Mouse (Mus musculus) spleen, adult 2 months (tissue): ENCODE results near the gene Gm20388. TPM values are rescaled to one million over a fixed set of nuclear protein-coding genes. Genes with fewer than 3 reads are reported as not detected.
A peak's percentile ranks its signal among the peaks of the same experiment; 100 is the strongest.
"Not testable (repeated sequence)": the region's sequence is repeated elsewhere in the genome, so short reads cannot be mapped to it uniquely, and the experiment has no call there.

Experiments
- DNase-seq, 2 experiments: peaks; one replicate each; pipeline versions ENCODE4 v3.0.0 to v3.0.0-alpha.2; 2012 to 2021; ENCODE audit warnings: low spot score in 2 of 2, low read depth in 1 of 2
- H3K27ac ChIP-seq: fragments of 200-500 bp; 2 replicates; pipeline ENCODE4 v1.5.1; 2012; ENCODE audit warnings: low read length, inconsistent platforms; ENCODE audit not compliant: insufficient read depth
- H3K27me3 ChIP-seq: fragments of 200-500 bp; 2 replicates; pipeline ENCODE4 v1.6.1; 2012; ENCODE audit warnings: mild to moderate bottlenecking, moderate library complexity, low read length, inconsistent platforms; ENCODE audit not compliant: control insufficient read depth, insufficient read depth
- H3K36me3 ChIP-seq: fragments of 200-500 bp; 2 replicates; pipeline ENCODE4 v1.6.1; 2012; ENCODE audit warnings: mild to moderate bottlenecking, low read length, inconsistent platforms; ENCODE audit not compliant: control insufficient read depth, insufficient read depth
- H3K4me1 ChIP-seq: fragments of 200-500 bp; 2 replicates; pipeline ENCODE4 v1.6.1; 2011; ENCODE audit warnings: inconsistent platforms; ENCODE audit not compliant: control insufficient read depth, insufficient read depth, insufficient read length
- H3K4me3 ChIP-seq: fragments of 200-500 bp; 2 replicates; pipeline ENCODE4 v1.5.1; 2011; ENCODE audit warnings: mild to moderate bottlenecking, inconsistent platforms; ENCODE audit not compliant: insufficient read depth, insufficient read length; ENCODE audit errors: extremely low read depth
- CTCF ChIP-seq: fragments of 200-500 bp; IDR thresholded peaks from 2 replicates; pipeline ENCODE4 v1.5.1; 2011; ENCODE audit warnings: mild to moderate bottlenecking, inconsistent platforms; ENCODE audit not compliant: insufficient read depth, insufficient read length, insufficient replicate concordance; ENCODE audit errors: extremely low read depth
- POLR2A ChIP-seq: fragments of 200-500 bp; IDR thresholded peaks from 2 replicates; pipeline ENCODE4 v1.6.1; 2011; ENCODE audit warnings: low read depth, low read length, inconsistent platforms
- WGBS: fragments of 180-500 bp; shearing (Covaris S2); methylation state at CpG from one replicate; pipeline ENCODE4 v1.1.7; 2018; 5-methylcytosine and 5-hydroxymethylcytosine counted together
- polyA plus RNA-seq: library from polyadenylated mRNA; depleted of rRNA; stranded (reverse); fragments of >200 nt; gene quantifications from 2 replicates; pipeline ENCODE4 v1.2.3, GENCODE M21; 2012

The Gm20388 gene
- polyA plus RNA-seq, 1 experiment, result 26.1 TPM

DNA sequence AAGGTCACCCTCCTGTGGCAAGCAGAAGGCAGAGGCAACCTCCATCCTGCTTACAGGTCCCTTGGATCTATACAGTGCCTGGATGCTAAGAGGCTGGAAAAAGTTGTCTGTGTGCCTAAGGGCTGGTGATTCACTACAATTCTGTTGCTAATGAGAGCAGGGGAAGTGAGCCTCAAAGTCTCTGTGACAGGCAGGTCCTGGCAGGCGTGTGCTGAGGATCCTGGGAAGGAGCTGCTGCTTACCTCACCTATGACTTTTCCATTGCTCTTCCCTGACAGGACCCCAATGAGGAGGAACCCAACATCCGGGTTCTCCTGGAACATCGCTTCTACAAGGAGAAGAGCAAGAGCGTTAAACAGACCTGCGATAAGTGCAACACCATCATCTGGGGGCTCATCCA lies 3543.3 kb downstream of the Gm20388 start:
- peaks cover 12% of the 10 kb centered on the region for H3K36me3 ChIP-seq
- H3K4me3 ChIP-seq, result no peak overlapping the region
- H3K27ac ChIP-seq, result no peak overlapping the region
- H3K27me3 ChIP-seq, result no peaks in the 10 kb centered on the region
- DNase-seq, result no peak
- 94% methylated on average over 5 of the region's 5 CpGs for WGBS
- TF ChIP-seq CTCF, result no peak
- TF ChIP-seq POLR2A, result no peak
- no peaks in the 10 kb centered on the region for H3K4me1 ChIP-seq

DNA sequence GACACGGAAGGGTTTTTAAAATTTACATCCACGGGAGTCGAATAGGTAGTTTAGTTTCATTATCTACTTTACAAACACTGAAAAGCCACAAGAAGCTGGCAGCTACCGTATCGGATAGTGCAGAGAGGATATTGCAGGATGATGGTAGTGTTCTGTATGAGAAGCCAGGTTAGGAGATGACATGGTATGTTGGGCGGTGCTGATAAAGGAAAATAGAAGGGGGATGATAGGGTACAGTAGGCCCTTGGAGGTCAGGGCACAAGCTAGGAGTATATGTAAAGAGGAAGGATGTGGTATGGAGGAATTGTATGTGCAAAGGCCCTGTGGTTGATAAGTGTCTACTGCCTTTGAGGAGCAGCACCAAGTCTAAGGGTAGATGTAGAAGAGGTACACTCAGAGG lies 3543.9 kb downstream of the Gm20388 start:
- no peak overlapping the region for H3K27ac ChIP-seq
- peaks cover 15% of the 10 kb centered on the region for H3K36me3 ChIP-seq
- H3K27me3 ChIP-seq, result no peaks in the 10 kb centered on the region
- no peaks in the 10 kb centered on the region for H3K4me1 ChIP-seq
- no peak for DNase-seq
- 85% methylated on average over 6 of the region's 6 CpGs for WGBS
- no peak for TF ChIP-seq CTCF
- TF ChIP-seq POLR2A, result no peak
- no peak overlapping the region for H3K4me3 ChIP-seq

DNA sequence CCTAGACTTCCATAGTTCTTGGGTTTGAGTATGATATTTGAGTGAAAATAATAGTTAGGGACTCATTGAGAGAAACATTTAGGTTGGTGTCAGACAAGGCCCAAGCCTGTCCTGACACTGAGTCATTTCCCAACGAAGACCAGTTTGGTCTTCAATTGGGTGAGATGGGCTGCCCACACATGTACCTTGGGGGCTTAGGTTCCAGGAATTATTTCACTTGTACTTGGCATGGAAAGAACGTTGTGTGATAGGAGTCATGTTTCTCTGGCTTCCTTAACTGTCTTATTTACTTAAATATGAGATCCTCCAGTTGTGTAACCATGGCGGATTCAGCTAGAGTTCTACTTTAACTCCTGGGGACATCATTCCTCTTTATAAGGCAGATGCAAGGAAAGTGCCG lies 3553.0 kb downstream of the Gm20388 start:
- peaks cover 8% of the 10 kb centered on the region for H3K36me3 ChIP-seq

DNA sequence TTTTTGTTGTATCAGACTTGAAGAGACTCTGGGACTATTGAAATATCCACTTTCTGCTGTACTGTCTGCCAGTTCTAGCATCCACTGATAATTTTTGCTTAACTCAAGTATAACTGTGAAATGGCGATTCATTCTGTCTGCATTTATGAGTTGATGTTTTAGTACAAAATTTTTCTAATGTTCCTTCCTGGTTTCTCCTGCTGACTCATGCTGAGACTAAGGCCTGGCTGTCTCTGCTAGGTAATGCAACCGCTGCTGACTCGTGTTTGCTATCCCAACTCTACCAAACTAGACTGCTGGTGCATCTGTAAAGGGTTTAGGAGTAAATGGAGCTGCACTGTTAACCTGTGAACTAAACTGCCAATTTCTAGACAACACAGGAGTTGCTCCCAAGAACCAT lies 3556.8 kb downstream of the Gm20388 start:
- Histone ChIP-seq H3K4me3 (no peak overlapping the region), H3K27ac (no peak overlapping the region), H3K4me1 (no peaks in the 10 kb centered on the region), H3K36me3 (no peaks in the 10 kb centered on the region), H3K27me3 (no peaks in the 10 kb centered on the region)
- DNase-seq, result no peak
- 33% methylated on average over 3 of the region's 3 CpGs for WGBS
- TF ChIP-seq POLR2A (no peak), CTCF (no peak)

More for the DNA sequence above, 3553.0 kb downstream of the Gm20388 start:
- Histone ChIP-seq H3K27ac (no peak overlapping the region), H3K4me3 (no peak overlapping the region), H3K27me3 (no peaks in the 10 kb centered on the region), H3K4me1 (no peaks in the 10 kb centered on the region)
- no peak for DNase-seq
- WGBS, result 91% methylated on average over 4 of the region's 4 CpGs
- TF ChIP-seq POLR2A (no peak), CTCF (no peak)

DNA sequence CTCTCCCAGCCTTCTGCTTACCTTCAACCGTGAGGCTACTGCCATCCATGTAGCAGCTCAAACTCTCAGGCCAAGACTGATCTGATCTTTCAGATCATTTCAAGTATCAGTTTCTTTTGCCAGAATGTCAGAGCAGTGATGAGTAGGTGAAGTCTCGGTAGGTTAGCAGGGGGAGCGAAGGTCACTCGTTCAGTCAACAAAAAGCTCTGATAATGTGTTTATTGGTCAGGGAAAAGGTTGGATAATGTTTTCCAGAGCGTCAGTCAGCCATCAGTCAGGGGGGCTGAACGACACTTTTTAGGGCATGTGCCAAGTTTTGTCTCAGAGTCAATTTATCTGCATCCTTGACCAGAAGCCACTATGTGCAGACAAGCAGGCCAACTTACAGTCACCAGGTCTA lies 3562.3 kb downstream of the Gm20388 start:
- not testable (repeated sequence) for H3K36me3 ChIP-seq, H3K4me1 ChIP-seq, H3K27ac ChIP-seq, H3K27me3 ChIP-seq, DNase-seq, H3K4me3 ChIP-seq
- WGBS, result 92% methylated on average over 6 of the region's 6 CpGs

DNA sequence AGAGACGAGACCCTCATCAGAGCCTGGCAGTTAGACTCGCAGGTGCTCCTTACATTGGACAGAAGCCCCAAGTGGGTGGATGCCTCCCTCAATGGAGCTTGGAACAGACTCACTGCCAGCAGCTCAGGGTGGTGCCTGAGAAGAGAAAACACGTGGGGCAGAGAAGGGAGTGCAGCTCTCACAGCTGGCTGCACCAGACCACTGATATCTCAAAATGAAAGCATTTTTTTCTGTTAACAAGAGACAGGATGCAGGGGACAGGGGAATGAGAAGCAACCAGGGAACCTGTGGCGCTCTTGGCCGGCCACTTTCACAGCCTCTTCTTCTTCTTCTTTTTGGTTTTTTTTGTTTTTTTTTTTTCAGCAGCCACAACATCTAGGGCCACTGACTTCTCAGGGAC lies 3563.9 kb downstream of the Gm20388 start:
- H3K4me3 ChIP-seq, DNase-seq, H3K36me3 ChIP-seq, H3K27ac ChIP-seq, H3K4me1 ChIP-seq, H3K27me3 ChIP-seq: not testable (repeated sequence)
- WGBS, result 13% methylated on average over 5 of the region's 5 CpGs

DNA sequence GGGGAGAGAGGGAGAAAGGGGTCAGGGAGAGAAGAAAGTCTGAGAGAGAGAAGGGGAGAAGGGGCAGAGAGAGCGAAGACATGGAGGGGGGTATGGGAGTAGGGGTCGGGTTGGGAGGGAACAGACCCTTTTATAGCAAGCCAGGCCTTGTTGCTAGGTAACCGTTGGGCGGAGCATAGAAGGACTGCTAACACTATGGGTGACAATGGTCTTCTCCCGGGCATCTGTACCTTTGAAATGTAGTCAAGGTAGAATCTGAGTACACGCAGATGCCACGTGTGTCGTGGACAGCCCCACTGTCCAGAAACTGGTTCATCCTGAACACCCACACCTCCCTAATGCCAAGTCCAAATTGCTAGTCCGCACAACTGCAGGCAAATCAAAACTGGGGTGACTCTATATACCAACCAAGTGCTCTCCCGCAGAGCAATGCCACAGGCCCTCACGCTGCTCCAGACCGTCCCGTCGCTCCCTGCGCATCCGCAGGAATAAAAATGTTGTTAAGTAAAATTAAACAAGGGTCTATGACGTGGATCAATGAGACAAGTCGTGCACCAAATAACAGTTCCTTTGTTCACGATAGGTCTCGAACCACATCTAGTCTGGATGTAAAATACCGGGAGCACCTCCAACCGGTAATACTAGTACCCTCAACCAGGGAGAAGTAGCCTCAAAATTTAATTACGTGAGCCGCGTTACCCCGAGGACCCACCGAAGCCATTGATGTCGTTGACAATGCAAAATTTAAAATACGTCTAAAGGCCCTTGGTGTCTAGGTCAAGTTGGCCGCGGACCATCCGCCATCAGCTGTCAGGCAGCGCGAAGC lies 3566.5 kb downstream of the Gm20388 start:
- 12% methylated on average over 34 of the region's 34 CpGs for WGBS
- Histone ChIP-seq H3K27ac (peak overlapping the region; percentile 6; the same call in 1 of the 2 replicates), H3K4me1 (peaks cover 4% of the 10 kb centered on the region; the same call in 1 of the 2 replicates), H3K36me3 (peaks cover 2% of the 10 kb centered on the region), H3K27me3 (no peaks in the 10 kb centered on the region), H3K4me3 (peak overlapping the region; percentile 88)
- no peak for DNase-seq
- TF ChIP-seq CTCF, result no peak
- TF ChIP-seq POLR2A, result no peak
